Mouse (Mus musculus) forebrain, embryonic 16.5 days (tissue): ENCODE results near the gene Sap30bp. TPM values are rescaled to one million over a fixed set of nuclear protein-coding genes. Genes with fewer than 3 reads are reported as not detected.

Experiments used
- ATAC-seq: fragments of 200-750 bp; cut with Nextera tagmentation; 2 replicates; pipeline ENCODE4 v1.8.0; 2017; ENCODE audit warnings: mild to moderate bottlenecking, moderate library complexity
- H3K27ac ChIP-seq: fragments of 300-500 bp; sonication (generic); 2 replicates; pipeline ENCODE4 v1.5.1; 2014; ENCODE audit warnings: low read length, control low read depth
- H3K27me3 ChIP-seq: fragments of 300-500 bp; sonication (generic); replicated peaks from 2 replicates; pipeline ENCODE4 v1.6.1; 2014; ENCODE audit warnings: low read length; ENCODE audit not compliant: control insufficient read depth, insufficient read depth
- H3K36me3 ChIP-seq: fragments of 300-500 bp; sonication (generic); 2 replicates; pipeline ENCODE4 v1.6.1; 2014; ENCODE audit not compliant: control insufficient read depth, insufficient read depth
- H3K4me1 ChIP-seq: fragments of 300-500 bp; sonication (generic); replicated peaks from 2 replicates; pipeline ENCODE4 v1.6.1; 2014; ENCODE audit warnings: low read length; ENCODE audit not compliant: control insufficient read depth, insufficient read depth
- H3K4me2 ChIP-seq: fragments of 300-500 bp; sonication (generic); 2 replicates; pipeline ENCODE4 v1.6.1; 2014; ENCODE audit warnings: mild to moderate bottlenecking, low read length, control low read depth
- H3K4me3 ChIP-seq: fragments of 300-500 bp; sonication (generic); replicated peaks from 2 replicates; pipeline ENCODE4 v1.5.1; 2014; ENCODE audit warnings: mild to moderate bottlenecking, low read length, control low read depth
- H3K9ac ChIP-seq: fragments of 300-500 bp; sonication (generic); replicated peaks from 2 replicates; pipeline ENCODE4 v1.6.1; 2014; ENCODE audit warnings: low read depth, low read length, control low read depth
- H3K9me3 ChIP-seq: fragments of 300-500 bp; sonication (generic); 2 replicates; pipeline ENCODE4 v1.6.1; 2016; ENCODE audit warnings: low read length; ENCODE audit not compliant: control insufficient read depth
- WGBS: fragments of 180-500 bp; shearing (Covaris S2); extraction: QIAGEN DNeasy Blood & Tissue Kit; methylation state at CpG from one replicate; pipeline ENCODE4 v1.1.7; 2014; 5-methylcytosine and 5-hydroxymethylcytosine counted together
- polyA plus RNA-seq: library from polyadenylated mRNA; unstranded; fragments of >200 nt; fragmentation: Nextera tagmentation; extraction: Ambion mirVana; gene quantifications from 2 replicates; pipeline ENCODE4 v1.2.1, GENCODE M21; 2015

The Sap30bp gene
- polyA plus RNA-seq, 1 experiment from 2014 or later = 56.2 TPM

GRCm38 (mm10) chr11:115946221-115946828 is 13.2 kb downstream of the Sap30bp start:
- Histone ChIP-seq H3K36me3 (peaks cover 7% of the 10 kb centered on the region; the same call in 1 of the 2 replicates), H3K9me3 (no peaks in the 10 kb centered on the region), H3K9ac (no peak overlapping the region), H3K27ac (no peak overlapping the region), H3K4me1 (no peaks in the 10 kb centered on the region), H3K27me3 (no peaks in the 10 kb centered on the region), H3K4me3 (no peak overlapping the region), H3K4me2 (no peak overlapping the region)
- 85% methylated on average over 9 of the region's 9 CpGs for WGBS
- no peak for ATAC-seq

- WGBS = 93% methylated on average over 9 of the region's 9 CpGs
- Histone ChIP-seq H3K9ac (no peak overlapping the region), H3K9me3 (no peaks in the 10 kb centered on the region), H3K4me1 (no peaks in the 10 kb centered on the region), H3K27me3 (no peaks in the 10 kb centered on the region), H3K27ac (no peak overlapping the region), H3K4me3 (no peak overlapping the region), H3K4me2 (no peak overlapping the region), H3K36me3 (peaks cover 7% of the 10 kb centered on the region)
- no peak for ATAC-seq
Measured at GRCm38 (mm10) chr11:115948316-115948715, 15.2 kb downstream of the Sap30bp start.

- no peak overlapping the region for H3K9ac ChIP-seq
- H3K4me3 ChIP-seq = no peak overlapping the region
- peaks cover 9% of the 10 kb centered on the region for H3K36me3 ChIP-seq
- H3K27ac ChIP-seq = no peak overlapping the region
- H3K9me3 ChIP-seq = no peaks in the 10 kb centered on the region
- no peak for ATAC-seq
- H3K4me2 ChIP-seq = no peak overlapping the region
- whole genome bisulfite sequencing = 84% methylated on average over 2 of the region's 2 CpGs
- peaks cover 6% of the 10 kb centered on the region; the same call in 1 of the 2 replicates for H3K4me1 ChIP-seq
- no peaks in the 10 kb centered on the region for H3K27me3 ChIP-seq
Measured at GRCm38 (mm10) chr11:115950719-115951118, 17.6 kb downstream of the Sap30bp start.

GRCm38 (mm10) chr11:115954712-115955111 is 21.6 kb downstream of the Sap30bp start:
- H3K36me3 ChIP-seq = peaks cover 12% of the 10 kb centered on the region
- 82% methylated on average over 5 of the region's 5 CpGs for WGBS
- H3K27ac ChIP-seq = no peak overlapping the region
- H3K9me3 ChIP-seq = no peaks in the 10 kb centered on the region
- no peak for ATAC-seq
- no peaks in the 10 kb centered on the region for H3K27me3 ChIP-seq
- H3K4me2 ChIP-seq = no peak overlapping the region
- peaks cover 6% of the 10 kb centered on the region; the same call in 1 of the 2 replicates for H3K4me1 ChIP-seq
- no peak overlapping the region for H3K4me3 ChIP-seq
- no peak overlapping the region for H3K9ac ChIP-seq

- H3K9me3 ChIP-seq = no peaks in the 10 kb centered on the region
- WGBS = 60% methylated on average over 10 of the region's 10 CpGs
- no peak overlapping the region for H3K4me3 ChIP-seq
- H3K4me2 ChIP-seq = no peak overlapping the region
- H3K36me3 ChIP-seq = peaks cover 12% of the 10 kb centered on the region
- H3K27ac ChIP-seq = 0 out of 2 replicates have a peak overlapping the region, but pooled peaks have one; percentile 39
- no peak overlapping the region for H3K9ac ChIP-seq
- no peaks in the 10 kb centered on the region for H3K27me3 ChIP-seq
- ATAC-seq = peak; percentile 54; the same call in 1 of the 2 replicates
- peaks cover 6% of the 10 kb centered on the region; the same call in 1 of the 2 replicates for H3K4me1 ChIP-seq
Measured at GRCm38 (mm10) chr11:115955195-115955858, 22.2 kb downstream of the Sap30bp start.

GRCm38 (mm10) chr11:115956453-115956852 is 23.4 kb downstream of the Sap30bp start:
- peaks cover 6% of the 10 kb centered on the region; the same call in 1 of the 2 replicates for H3K4me1 ChIP-seq
- no peak overlapping the region for H3K4me3 ChIP-seq
- WGBS = 18% methylated on average over 4 of the region's 4 CpGs
- no peak overlapping the region for H3K9ac ChIP-seq
- no peak for ATAC-seq
- H3K4me2 ChIP-seq = no peak overlapping the region
- H3K36me3 ChIP-seq = peaks cover 20% of the 10 kb centered on the region
- no peaks in the 10 kb centered on the region for H3K27me3 ChIP-seq
- no peaks in the 10 kb centered on the region for H3K9me3 ChIP-seq
- H3K27ac ChIP-seq = no peak overlapping the region

GRCm38 (mm10) chr11:115957971-115958370 is 24.9 kb downstream of the Sap30bp start:
- H3K9ac ChIP-seq = no peak overlapping the region
- no peaks in the 10 kb centered on the region for H3K27me3 ChIP-seq

GRCm38 (mm10) chr11:115959018-115959417 is 25.9 kb downstream of the Sap30bp start:
- no peak for ATAC-seq
- peaks cover 25% of the 10 kb centered on the region for H3K36me3 ChIP-seq
- H3K4me2 ChIP-seq = no peak overlapping the region
- H3K9me3 ChIP-seq = no peaks in the 10 kb centered on the region
- 93% methylated on average over 9 of the region's 9 CpGs for WGBS
- H3K27me3 ChIP-seq = no peaks in the 10 kb centered on the region
- no peak overlapping the region for H3K27ac ChIP-seq
- no peak overlapping the region for H3K9ac ChIP-seq
- H3K4me3 ChIP-seq = no peak overlapping the region
- peaks cover 6% of the 10 kb centered on the region; the same call in 1 of the 2 replicates for H3K4me1 ChIP-seq

More at GRCm38 (mm10) chr11:115957971-115958370, 24.9 kb downstream of the Sap30bp start:
- Histone ChIP-seq H3K4me3 (no peak overlapping the region), H3K9me3 (no peaks in the 10 kb centered on the region), H3K36me3 (peaks cover 23% of the 10 kb centered on the region), H3K4me1 (peaks cover 6% of the 10 kb centered on the region; the same call in 1 of the 2 replicates), H3K27ac (no peak overlapping the region), H3K4me2 (no peak overlapping the region)
- ATAC-seq = no peak
- whole genome bisulfite sequencing = 91% methylated on average over 7 of the region's 7 CpGs

- H3K36me3 ChIP-seq = peaks cover 53% of the 10 kb centered on the region
- H3K27ac ChIP-seq = no peak overlapping the region
- H3K27me3 ChIP-seq = no peaks in the 10 kb centered on the region
- no peaks in the 10 kb centered on the region for H3K9me3 ChIP-seq
- H3K9ac ChIP-seq = no peak overlapping the region
- 96% methylated on average over 9 of the region's 9 CpGs for WGBS
- no peak overlapping the region for H3K4me3 ChIP-seq
- no peak overlapping the region for H3K4me2 ChIP-seq
- no peaks in the 10 kb centered on the region for H3K4me1 ChIP-seq
- ATAC-seq = no peak
Measured at GRCm38 (mm10) chr11:115962651-115963412, 29.8 kb downstream of the Sap30bp start.
